Mouse (Mus musculus) embryonic facial prominence, embryonic 12.5 days (tissue): ENCODE results near the gene Csf1. TPM values are rescaled to one million over a fixed set of nuclear protein-coding genes. Genes with fewer than 3 reads are reported as not detected.
A peak's percentile ranks its signal among the peaks of the same experiment; 100 is the strongest.

ENCODE experiments used
- ATAC-seq: fragments of 200-750 bp; cut with Nextera tagmentation; 2 replicates; pipeline ENCODE4 v1.8.0; 2017; ENCODE audit not compliant: insufficient number of reproducible peaks, insufficient read depth, low FRiP score, low TSS enrichment
- H3K27ac ChIP-seq: fragments of 300-500 bp; sonication (generic); 2 replicates; pipeline ENCODE4 v1.5.1; 2016; ENCODE audit warnings: mild to moderate bottlenecking
- H3K27me3 ChIP-seq: fragments of 300-500 bp; sonication (generic); 2 replicates; pipeline ENCODE4 v1.6.1; 2016; ENCODE audit warnings: mild to moderate bottlenecking, moderate library complexity
- H3K36me3 ChIP-seq: fragments of 300-500 bp; sonication (generic); 2 replicates; pipeline ENCODE4 v1.6.1; 2016; ENCODE audit warnings: mild to moderate bottlenecking
- H3K4me1 ChIP-seq: fragments of 300-500 bp; sonication (generic); 2 replicates; pipeline ENCODE4 v1.6.1; 2016
- H3K4me2 ChIP-seq: fragments of 300-500 bp; sonication (generic); replicated peaks from 2 replicates; pipeline ENCODE4 v1.6.1; 2016; ENCODE audit warnings: mild to moderate bottlenecking, moderate library complexity
- H3K4me3 ChIP-seq: fragments of 300-500 bp; sonication (generic); 2 replicates; pipeline ENCODE4 v1.5.1; 2016; ENCODE audit warnings: mild to moderate bottlenecking
- H3K9ac ChIP-seq: fragments of 300-500 bp; sonication (generic); 2 replicates; pipeline ENCODE4 v1.6.1; 2016; ENCODE audit warnings: mild to moderate bottlenecking, moderate library complexity
- H3K9me3 ChIP-seq: fragments of 300-500 bp; sonication (generic); 2 replicates; pipeline ENCODE4 v1.6.1; 2016; ENCODE audit warnings: mild to moderate bottlenecking, moderate library complexity
- WGBS: fragments of 180-500 bp; shearing (Covaris S2); methylation state at CpG from one replicate; pipeline ENCODE4 v1.1.7; 2016; 5-methylcytosine and 5-hydroxymethylcytosine counted together
- polyA plus RNA-seq: library from polyadenylated mRNA; unstranded; fragments of >200 nt; fragmentation: Nextera tagmentation; extraction: Ambion mirVana; gene quantifications from 2 replicates; pipeline ENCODE4 v1.2.1, GENCODE M21; 2016

The Csf1 gene
- polyA plus RNA-seq, 1 experiment from 2014 or later = 7.2 TPM

GRCm38 (mm10) chr3:107695219-107695947, 64.9 kb downstream of the Csf1 start:
- Histone ChIP-seq H3K9me3 (no peaks in the 10 kb centered on the region), H3K4me2 (peak overlapping the region; percentile 88), H3K36me3 (no peaks in the 10 kb centered on the region), H3K4me1 (peaks cover 28% of the 10 kb centered on the region), H3K9ac (peak overlapping the region; percentile 94), H3K27ac (peak overlapping the region; percentile 93), H3K27me3 (no peaks in the 10 kb centered on the region), H3K4me3 (peak overlapping the region; percentile 81)
- 5% methylated on average over 16 of the region's 16 CpGs for WGBS
- ATAC-seq = no peak

- Histone ChIP-seq H3K36me3 (no peaks in the 10 kb centered on the region), H3K27me3 (no peaks in the 10 kb centered on the region), H3K4me3 (peak overlapping the region; percentile 81), H3K27ac (no peak overlapping the region), H3K9ac (peak overlapping the region; percentile 94; the same call in 1 of the 2 replicates), H3K9me3 (no peaks in the 10 kb centered on the region), H3K4me1 (peaks cover 32% of the 10 kb centered on the region), H3K4me2 (peak overlapping the region; percentile 88)
- ATAC-seq = no peak
- 69% methylated on average over 2 of the region's 2 CpGs for WGBS
Observed at GRCm38 (mm10) chr3:107694256-107694900, 65.9 kb downstream of the Csf1 start.

Other genes starting within 250 kb of the Csf1 start
- gene Slc6a17, start 242.5 kb downstream of the Csf1 start, polyA plus RNA-seq = 7.1 and 8.0 TPM in 2 replicates
- gene Ubl4b, start 205.4 kb downstream of the Csf1 start, polyA plus RNA-seq = 0.46 and 0.48 TPM in 2 replicates
- 28.7 and 40.5 TPM in 2 replicates for gene Alx3, start 165.4 kb downstream of the Csf1 start, polyA plus RNA-seq
- gene Gm10961, start 129.1 kb downstream of the Csf1 start, polyA plus RNA-seq = not detected in 2 replicates
- 82.4 and 83.1 TPM in 2 replicates for gene Strip1, start 128.8 kb downstream of the Csf1 start, polyA plus RNA-seq
- 110 and 119 TPM in 2 replicates for gene Ahcyl1, start 63.9 kb downstream of the Csf1 start, polyA plus RNA-seq
- not detected in 2 replicates for gene Eps8l3, start 116.8 kb upstream of the Csf1 start, polyA plus RNA-seq
- 241 and 255 TPM in 2 replicates for gene Gstm5, start 135.4 kb upstream of the Csf1 start, polyA plus RNA-seq
- 36.9 and 39.5 TPM in 2 replicates for gene Gstm7, start 171.3 kb upstream of the Csf1 start, polyA plus RNA-seq
- gene Gstm6, start 183.3 kb upstream of the Csf1 start, polyA plus RNA-seq = 10.9 and 12.7 TPM in 2 replicates
- not detected in 2 replicates for gene Gstm3, start 208.8 kb upstream of the Csf1 start, polyA plus RNA-seq
- 34.3 and 34.9 TPM in 2 replicates for gene Gstm2, start 226.0 kb upstream of the Csf1 start, polyA plus RNA-seq